Mouse (Mus musculus) neutrophil, adult 65 days (primary cell): ENCODE results near the gene Ssx2ip. TPM values are rescaled to one million over a fixed set of nuclear protein-coding genes. Genes with fewer than 3 reads are reported as not detected.

Source experiments
- total RNA-seq: library from RNA; stranded (reverse); gene quantifications from 2 replicates; pipeline ENCODE4 v1.2.4, GENCODE M21; 2023

Gene Ssx2ip
- 3.3 and 3.9 TPM in 2 replicates for total RNA-seq

GRCm38 (mm10) chr3:146404311-146405201 is at the start of gene Ssx2ip:
Ssx2ip (plus strand) TSS chr3:146404642.

GRCm38 (mm10) chr3:146449745-146450250 is 45.4 kb downstream of the Ssx2ip start, which contains the start of gene Ctbs:
Ctbs (plus strand) TSS chr3:146449795.

Other genes with a start within 250 kb of the Ssx2ip start
- gene Lpar3, start 183.7 kb upstream of the Ssx2ip start, total RNA-seq = not detected in 2 replicates
- gene Ctbs, start 45.2 kb downstream of the Ssx2ip start, total RNA-seq = 22.2 and 23.3 TPM in 2 replicates
- gene Spata1, start 95.1 kb downstream of the Ssx2ip start, total RNA-seq = 4.6 TPM in 2 replicates
- gene Gng5, start 95.2 kb downstream of the Ssx2ip start, total RNA-seq = 217 and 298 TPM in 2 replicates
- gene Rpf1, start 116.8 kb downstream of the Ssx2ip start, total RNA-seq = 55.1 and 56.0 TPM in 2 replicates
- not detected in 2 replicates for gene Uox, start 165.8 kb downstream of the Ssx2ip start, total RNA-seq
- 0.19 TPM in 1 of 2 replicates, not detected in the other for gene Dnase2b, start 211.0 kb downstream of the Ssx2ip start, total RNA-seq
- gene 4930503B20Rik, start 246.7 kb downstream of the Ssx2ip start, total RNA-seq = not detected in 2 replicates